8 mouse cellular contexts compared by ENCODE assay signal in genomic region chr5:113490467-113491260, GRCm38 (mm10). TPM values are rescaled to one million over a fixed set of nuclear protein-coding genes. Genes with fewer than 3 reads are reported as not detected.
DNase-seq lines count a peak whose midpoint lies in the region; ATAC-seq and TF ChIP-seq lines count a peak whose summit lies in the region.

No protein-coding gene starts in this region.

- peaks cover 16% of the 10 kb centered on the region for H3K27me3 ChIP-seq in kidney, embryonic 14.5 days (ENCODE audit: control insufficient read depth, insufficient read depth, low read length)
- H3K27me3 ChIP-seq in forebrain, embryonic 16.5 days (replicated peaks; ENCODE audit: control insufficient read depth, insufficient read depth, low read length): no peaks in the 10 kb centered on the region
- H3K27me3 ChIP-seq in hindbrain, postnatal 0 days (ENCODE audit: insufficient read depth, low read length): no peaks in the 10 kb centered on the region
- peaks cover 33% of the 10 kb centered on the region for H3K27me3 ChIP-seq in limb, embryonic 15.5 days

- no peak for DNase-seq in kidney, adult 18-20 months
- peak; percentile 84 for DNase-seq in cerebellum, adult 11-12 months
- DNase-seq in hindbrain, postnatal 0 days (ENCODE audit: low spot score): peak; percentile 70
- peak; percentile 27 for DNase-seq in ovary, postnatal 14 days (ENCODE audit: low spot score)
- no peak for DNase-seq in spleen, postnatal 10 days (ENCODE audit: low spot score in 2 of 2)

- H3K9me3 ChIP-seq in kidney, embryonic 14.5 days (ENCODE audit: control insufficient read depth, low read length): no peaks in the 10 kb centered on the region
- no peaks in the 10 kb centered on the region for H3K9me3 ChIP-seq in forebrain, embryonic 16.5 days (ENCODE audit: control insufficient read depth, low read length)
- H3K9me3 ChIP-seq in hindbrain, postnatal 0 days (ENCODE audit: low read length): no peaks in the 10 kb centered on the region
- H3K9me3 ChIP-seq in limb, embryonic 15.5 days: no peaks in the 10 kb centered on the region

- ATAC-seq in kidney, embryonic 14.5 days (ENCODE audit: low FRiP score, low TSS enrichment): peak; percentile 85
- ATAC-seq in forebrain, embryonic 16.5 days: peak; percentile 91
- peak; percentile 80 for ATAC-seq in hindbrain, postnatal 0 days
- peak; percentile 81 for ATAC-seq in limb, embryonic 15.5 days (ENCODE audit: insufficient number of reproducible peaks, low FRiP score, low TSS enrichment, low read depth)

- H3K4me2 ChIP-seq in kidney, embryonic 14.5 days (replicated peaks; ENCODE audit: low read depth, low read length): peak overlapping the region; percentile 85
- H3K4me2 ChIP-seq in forebrain, embryonic 16.5 days (ENCODE audit: low read length): peak overlapping the region; percentile 60
- H3K4me2 ChIP-seq in hindbrain, postnatal 0 days (ENCODE audit: low read depth, low read length): peak overlapping the region; percentile 67
- peak overlapping the region; percentile 72 for H3K4me2 ChIP-seq in limb, embryonic 15.5 days

- peaks cover 5% of the 10 kb centered on the region; the same call in 1 of the 2 replicates for H3K4me1 ChIP-seq in kidney, embryonic 14.5 days (ENCODE audit: control insufficient read depth, insufficient read depth, low read length)
- H3K4me1 ChIP-seq in forebrain, embryonic 16.5 days (replicated peaks; ENCODE audit: control insufficient read depth, insufficient read depth, low read length): peaks cover 26% of the 10 kb centered on the region
- peaks cover 15% of the 10 kb centered on the region; the same call in 1 of the 2 replicates for H3K4me1 ChIP-seq in hindbrain, postnatal 0 days (ENCODE audit: insufficient read depth, low read length)
- peaks cover 40% of the 10 kb centered on the region for H3K4me1 ChIP-seq in limb, embryonic 15.5 days

- H3K27ac ChIP-seq in kidney, embryonic 14.5 days (ENCODE audit: low read depth, low read length): no peak overlapping the region
- H3K27ac ChIP-seq in forebrain, embryonic 16.5 days (ENCODE audit: low read length): peak overlapping the region; percentile 66
- H3K27ac ChIP-seq in hindbrain, postnatal 0 days: peak overlapping the region; percentile 78
- H3K27ac ChIP-seq in limb, embryonic 15.5 days: peak overlapping the region; percentile 79

- 2% methylated on average over 60 of the region's 63 CpGs for WGBS in kidney, embryonic 14.5 days
- WGBS in forebrain, embryonic 16.5 days: 1% methylated on average over 63 of the region's 63 CpGs
- 4% methylated on average over 63 of the region's 63 CpGs for WGBS in hindbrain, postnatal 0 days
- WGBS in limb, embryonic 15.5 days: 2% methylated on average over 60 of the region's 63 CpGs

- no peaks in the 10 kb centered on the region for H3K36me3 ChIP-seq in kidney, embryonic 14.5 days (ENCODE audit: control insufficient read depth, insufficient read depth, low read length)
- H3K36me3 ChIP-seq in forebrain, embryonic 16.5 days (ENCODE audit: control insufficient read depth, insufficient read depth): no peaks in the 10 kb centered on the region
- no peaks in the 10 kb centered on the region for H3K36me3 ChIP-seq in hindbrain, postnatal 0 days (ENCODE audit: insufficient read depth, low read length)
- H3K36me3 ChIP-seq in limb, embryonic 15.5 days: no peaks in the 10 kb centered on the region

- H3K9ac ChIP-seq in kidney, embryonic 14.5 days (ENCODE audit: low read depth, low read length): peak overlapping the region; percentile 64
- peak overlapping the region; percentile 61 for H3K9ac ChIP-seq in forebrain, embryonic 16.5 days (replicated peaks; ENCODE audit: low read depth, low read length)
- H3K9ac ChIP-seq in hindbrain, postnatal 0 days (replicated peaks; ENCODE audit: low read length): peak overlapping the region; percentile 81
- H3K9ac ChIP-seq in limb, embryonic 15.5 days: peak overlapping the region; percentile 50

- no peak for TF ChIP-seq CTCF in hindbrain, postnatal 0 days (IDR thresholded peaks at IDR 0.05; ENCODE audit: low read depth)

- peak overlapping the region; percentile 47 for H3K4me3 ChIP-seq in kidney, embryonic 14.5 days (ENCODE audit: low read length)
- peak overlapping the region; percentile 58 for H3K4me3 ChIP-seq in forebrain, embryonic 16.5 days (replicated peaks; ENCODE audit: low read length)
- H3K4me3 ChIP-seq in hindbrain, postnatal 0 days (ENCODE audit: low read length): peak overlapping the region; percentile 62
- H3K4me3 ChIP-seq in limb, embryonic 15.5 days: peak overlapping the region; percentile 58

RNA-seq across cellular contexts. Expression of gene Wscd2, which starts 0.5 kb away (rescaled TPM):
- 2.5 and 3.7 TPM in 2 replicates for polyA plus RNA-seq in kidney, embryonic 14.5 days (2014; fragmentation: Nextera tagmentation; extraction: Ambion mirVana)
- 6.6 and 11.3 TPM in 2 replicates for polyA plus RNA-seq in forebrain, embryonic 16.5 days (2015; fragmentation: Nextera tagmentation; extraction: Ambion mirVana)
- 25.1 and 33.8 TPM in 2 replicates for total RNA-seq in hindbrain, postnatal 0 days (2014; rRNA removed)
- polyA plus RNA-seq in hindbrain, postnatal 0 days (2015; fragmentation: Nextera tagmentation; extraction: Ambion mirVana): 8.9 and 9.8 TPM in 2 replicates
- polyA plus RNA-seq in limb, embryonic 15.5 days (2015; fragmentation: Nextera tagmentation; extraction: Ambion mirVana): 9.1 and 11.0 TPM in 2 replicates

Comparison
In these comparisons a context has a peak if more than half of its experiments do, and no peak if none do; other contexts are left out.
1. DNase-seq: peak in cerebellum, adult 11-12 months (single experiment), hindbrain, postnatal 0 days (single experiment) and ovary, postnatal 14 days (single experiment); none in kidney, adult 18-20 months (single experiment) and spleen, postnatal 10 days (0 of 2).
2. Peak in every context shown above with its lines, with median percentiles within 50 percentile points of each other: ATAC-seq, H3K4me2 ChIP-seq, H3K4me3 ChIP-seq and H3K9ac ChIP-seq.